Mouse (Mus musculus) lung, embryonic 15.5 days (tissue): Measurements from ENCODE around the gene Jup. TPM values are rescaled to one million over a fixed set of nuclear protein-coding genes. Genes with fewer than 3 reads are reported as not detected.
"Not testable (repeated sequence)": the region's sequence is repeated elsewhere in the genome, so short reads cannot be mapped to it uniquely, and the experiment has no call there.

Source experiments
- ATAC-seq: fragments of 200-750 bp; cut with Nextera tagmentation; 2 replicates; pipeline ENCODE4 v1.8.0; 2017; ENCODE audit warnings: moderate number of reproducible peaks, borderline replicate concordance; ENCODE audit not compliant: low FRiP score, low TSS enrichment; ENCODE audit errors: extremely low read depth
- H3K27ac ChIP-seq: fragments of 300-500 bp; sonication (generic); 2 replicates; pipeline ENCODE4 v1.5.1; 2015; ENCODE audit warnings: moderate library complexity, mild to moderate bottlenecking, inconsistent platforms
- H3K27me3 ChIP-seq: fragments of 300-500 bp; sonication (generic); 2 replicates; pipeline ENCODE4 v1.6.1; 2015; ENCODE audit warnings: inconsistent platforms
- H3K36me3 ChIP-seq: fragments of 300-500 bp; sonication (generic); 2 replicates; pipeline ENCODE4 v1.6.1; 2015; ENCODE audit warnings: inconsistent platforms
- H3K4me1 ChIP-seq: fragments of 300-500 bp; sonication (generic); 2 replicates; pipeline ENCODE4 v1.6.1; 2015; ENCODE audit warnings: inconsistent platforms
- H3K4me2 ChIP-seq: fragments of 300-500 bp; sonication (generic); 2 replicates; pipeline ENCODE4 v1.6.1; 2015; ENCODE audit warnings: inconsistent platforms, mild to moderate bottlenecking, moderate library complexity
- H3K4me3 ChIP-seq: fragments of 300-500 bp; sonication (generic); 2 replicates; pipeline ENCODE4 v1.5.1; 2015; ENCODE audit warnings: mild to moderate bottlenecking, inconsistent platforms
- H3K9ac ChIP-seq: fragments of 300-500 bp; sonication (generic); 2 replicates; pipeline ENCODE4 v1.6.1; 2015; ENCODE audit warnings: inconsistent platforms
- H3K9me3 ChIP-seq: fragments of 300-500 bp; sonication (generic); 2 replicates; pipeline ENCODE4 v1.6.1; 2016; ENCODE audit warnings: inconsistent platforms
- WGBS: fragments of 180-500 bp; shearing (Covaris S2); methylation state at CpG from one replicate; pipeline ENCODE4 v1.1.7; 2015; 5-methylcytosine and 5-hydroxymethylcytosine counted together
- microRNA-seq: library from miRNA; unstranded; fragments of <30 nt; microRNA quantifications from one replicate; pipeline ENCODE4, GENCODE M21; 2016
- polyA plus RNA-seq: library from polyadenylated mRNA; unstranded; fragments of >200 nt; fragmentation: Nextera tagmentation; extraction: Ambion mirVana; gene quantifications from 2 replicates; pipeline ENCODE4 v1.2.1, GENCODE M21; 2015

Jup gene
- polyA plus RNA-seq, 1 experiment from 2014 or later: 136 TPM

DNA sequence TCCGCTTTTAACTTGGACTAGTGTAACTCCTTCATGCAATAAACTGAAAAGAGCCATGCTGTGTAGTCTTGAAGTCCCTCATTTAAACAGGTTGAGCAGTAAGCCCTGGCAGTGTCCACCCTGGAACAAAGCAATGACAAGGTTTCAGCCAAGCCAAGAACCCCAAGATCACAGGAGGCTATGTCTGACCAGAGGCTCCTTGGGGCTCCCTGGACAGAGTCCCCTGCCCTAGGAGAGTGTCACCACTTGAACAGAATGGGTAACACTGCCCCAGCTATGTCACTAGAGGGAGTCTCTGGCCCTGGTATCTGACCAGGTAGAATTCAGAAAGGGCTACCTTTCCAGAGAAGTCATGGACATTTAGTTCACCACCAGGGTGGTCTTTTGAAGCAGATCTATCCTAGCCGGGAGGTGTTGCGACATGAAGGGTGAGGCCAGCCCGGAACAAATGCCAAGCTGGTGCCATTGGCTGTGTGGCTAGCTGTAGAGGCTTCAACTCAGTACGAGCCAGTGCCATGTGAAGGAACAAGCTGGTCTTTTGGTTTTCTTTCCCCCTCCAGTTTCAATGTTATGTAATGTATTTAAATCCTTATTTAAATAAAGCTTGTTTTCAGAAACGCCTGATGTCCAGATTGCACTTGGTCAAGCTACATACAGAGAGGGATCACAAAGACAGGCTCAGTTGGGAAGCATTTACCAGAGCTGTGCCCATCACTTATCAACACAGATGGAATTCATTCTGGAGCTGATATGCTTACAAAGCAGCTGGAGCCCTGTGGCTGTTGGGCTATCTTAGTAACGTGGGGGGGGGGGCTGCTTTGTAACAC is 75.9 kb downstream of the Jup start:
- not testable (repeated sequence) for ATAC-seq, H3K9ac ChIP-seq, H3K4me1 ChIP-seq, H3K9me3 ChIP-seq, H3K4me3 ChIP-seq, H3K27ac ChIP-seq, H3K27me3 ChIP-seq
- H3K36me3 ChIP-seq: peaks cover 19% of the 10 kb centered on the region
- H3K4me2 ChIP-seq: peak overlapping the region; percentile 16; the same call in 1 of the 2 replicates
- 77% methylated on average over 7 of the region's 7 CpGs for WGBS

- H3K9me3 ChIP-seq, ATAC-seq, H3K27me3 ChIP-seq, H3K4me1 ChIP-seq: not testable (repeated sequence)
- Histone ChIP-seq H3K27ac (peak overlapping the region; percentile 99), H3K4me2 (peak overlapping the region; percentile 76), H3K4me3 (peak overlapping the region; percentile 84), H3K36me3 (peaks cover 19% of the 10 kb centered on the region), H3K9ac (peak overlapping the region; percentile 99)
- 17% methylated on average over 11 of the region's 11 CpGs for WGBS
Measured at GRCm38 (mm10) chr11:100320701-100321410, 76.7 kb downstream of the Jup start.

GRCm38 (mm10) chr11:100320172-100320630 is 77.4 kb downstream of the Jup start:
- Histone ChIP-seq H3K27me3 (no peaks in the 10 kb centered on the region), H3K27ac (peak overlapping the region; percentile 99), H3K4me3 (peak overlapping the region; percentile 84), H3K9me3 (no peaks in the 10 kb centered on the region), H3K36me3 (peaks cover 19% of the 10 kb centered on the region), H3K4me1 (peaks cover 4% of the 10 kb centered on the region; the same call in 1 of the 2 replicates), H3K9ac (peak overlapping the region; percentile 99), H3K4me2 (peak overlapping the region; percentile 76)
- ATAC-seq: peak; percentile 90
- WGBS: under 1% methylated on average over 39 of the region's 40 CpGs

DNA sequence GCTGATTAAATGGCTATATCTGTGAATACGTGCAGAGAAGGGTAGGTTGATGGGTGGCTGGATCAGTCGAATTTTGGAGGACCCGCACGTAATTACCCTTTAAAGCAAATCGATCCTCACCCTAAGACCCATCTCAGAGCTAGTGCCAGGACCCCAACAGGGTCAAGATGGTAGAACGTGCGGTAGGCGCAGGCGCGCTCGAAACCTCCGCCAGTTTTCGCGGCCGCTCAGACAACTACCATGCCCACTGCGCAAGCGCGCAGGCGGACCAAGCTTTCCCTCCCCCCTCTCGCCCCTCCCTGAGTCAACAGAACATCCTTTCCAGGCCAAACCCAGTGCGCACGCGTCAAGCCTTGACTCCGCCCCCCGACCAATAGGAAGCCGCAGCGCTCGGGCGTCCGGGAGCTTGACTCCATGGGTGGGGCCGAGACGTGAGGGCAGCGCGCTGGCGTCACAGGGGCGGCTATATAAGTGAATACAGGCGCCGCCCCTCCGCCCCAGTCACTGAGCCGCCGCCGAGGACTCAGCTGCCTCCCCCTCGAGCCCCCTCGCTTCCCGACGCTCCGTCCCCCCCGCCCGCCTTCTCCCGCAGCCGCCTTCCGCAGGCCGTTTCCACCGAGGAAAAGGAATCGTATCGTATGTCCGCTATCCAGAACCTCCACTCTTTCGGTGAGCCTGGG is 77.9 kb downstream of the Jup start, which contains the start of gene Eif1:
Gene Eif1, plus strand, starts transcription at position 394 of the 680 bp plus-strand sequence.
- peaks cover 4% of the 10 kb centered on the region; the same call in 1 of the 2 replicates for H3K4me1 ChIP-seq
- peak; percentile 94 for ATAC-seq
- WGBS: 1% methylated on average over 58 of the region's 58 CpGs
- H3K4me3 ChIP-seq: peak within 1 kb of the TSS; percentile 84
- peak within 1 kb of the TSS; percentile 99 for H3K9ac ChIP-seq
- peak within 1 kb of the TSS; percentile 99 for H3K27ac ChIP-seq
- H3K27me3 ChIP-seq: no peaks in the 10 kb centered on the region
- H3K4me2 ChIP-seq: peak within 1 kb of the TSS; percentile 76
- H3K36me3 ChIP-seq: peaks cover 19% of the 10 kb centered on the region
- H3K9me3 ChIP-seq: no peaks in the 10 kb centered on the region

Small RNA genes lying within 50 kb of the gene (microRNA-seq; reads per million reads assigned to microRNA genes)
- gene Gm27374: not detected

Other genes starting within 250 kb of the Jup start
- 253 and 264 TPM in 2 replicates for gene Krt19, start 249.1 kb downstream of the Jup start, polyA plus RNA-seq
- not detected in 2 replicates for gene Krt9, start 204.5 kb downstream of the Jup start, polyA plus RNA-seq
- gene Krt14, start 190.2 kb downstream of the Jup start, polyA plus RNA-seq: 1.2 and 2.6 TPM in 2 replicates
- not detected in 2 replicates for gene Krt16, start 148.9 kb downstream of the Jup start, polyA plus RNA-seq
- gene Krt17, start 136.7 kb downstream of the Jup start, polyA plus RNA-seq: 7.5 and 18.2 TPM in 2 replicates
- gene Krt42, start 127.9 kb downstream of the Jup start, polyA plus RNA-seq: not detected in 2 replicates
- gene Eif1, start 77.9 kb downstream of the Jup start, polyA plus RNA-seq: 1,642 and 1,646 TPM in 2 replicates
- gene Gast, start 63.4 kb downstream of the Jup start, polyA plus RNA-seq: not detected in 2 replicates
- gene Hap1, start 41.6 kb downstream of the Jup start, polyA plus RNA-seq: 19.8 and 20.7 TPM in 2 replicates
- 71.5 and 73.4 TPM in 2 replicates for gene P3h4, start 17.1 kb upstream of the Jup start, polyA plus RNA-seq
- gene Fkbp10, start 17.9 kb upstream of the Jup start, polyA plus RNA-seq: 142 and 143 TPM in 2 replicates
- gene Nt5c3b, start 44.0 kb upstream of the Jup start, polyA plus RNA-seq: 129 and 133 TPM in 2 replicates
- gene Klhl10, start 44.2 kb upstream of the Jup start, polyA plus RNA-seq: 0.56 and 0.88 TPM in 2 replicates
- 8.6 and 9.3 TPM in 2 replicates for gene Klhl11, start 75.0 kb upstream of the Jup start, polyA plus RNA-seq
- gene Acly, start 130.2 kb upstream of the Jup start, polyA plus RNA-seq: 151 and 153 TPM in 2 replicates
- 1.6 and 2.6 TPM in 2 replicates for gene Ttc25, start 147.8 kb upstream of the Jup start, polyA plus RNA-seq
- gene Cnp, start 177.1 kb upstream of the Jup start, polyA plus RNA-seq: 28.7 and 32.3 TPM in 2 replicates
- 57.1 and 58.7 TPM in 2 replicates for gene Nkiras2, start 221.5 kb upstream of the Jup start, polyA plus RNA-seq
- 215 and 229 TPM in 2 replicates for gene Dnajc7, start 222.4 kb upstream of the Jup start, polyA plus RNA-seq